Mouse (Mus musculus): Measurements from ENCODE around the gene Cep128. TPM values are rescaled to one million over a fixed set of nuclear protein-coding genes. Genes with fewer than 3 reads are reported as not detected.
A peak's percentile ranks its signal among the peaks of the same experiment; 100 is the strongest.
"Not testable (repeated sequence)": the region's sequence is repeated elsewhere in the genome, so short reads cannot be mapped to it uniquely, and the experiment has no call there.

The Cep128 gene
- total and polyA plus RNA-seq, 3 experiments = 8.9 to 16.1 (median 13.5) TPM

DNA sequence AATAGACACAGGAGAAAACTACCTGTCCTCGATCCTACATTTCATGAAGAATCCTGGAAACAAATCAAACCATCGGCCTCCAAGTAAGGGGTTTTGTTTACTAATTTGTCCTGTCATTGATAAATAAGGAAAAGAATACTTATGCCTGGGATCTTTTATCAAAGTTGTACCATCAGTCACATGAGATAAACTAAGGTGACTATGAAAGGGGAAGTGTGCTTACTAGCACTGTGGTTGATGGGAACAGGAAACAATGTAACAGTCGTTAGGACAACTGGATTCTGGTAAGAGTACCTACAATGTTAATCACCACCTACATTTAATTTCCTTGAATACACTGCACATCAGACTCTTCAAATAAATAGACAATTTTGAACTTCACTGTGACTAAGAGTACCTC is 15.0 kb downstream of the Cep128 start:
- dilution Hi-C loops (cut with MboI; ENCODE audit: extremely low pct_ligation_motif_present, extremely low pct_unique_long_range_greater_than_20kb, low sequenced_read_pairs) = no loop called here
- H3K27me3 ChIP-seq (replicated peaks) = no peaks in the 10 kb centered on the region
- 0 out of 4 replicates have a peak, but pooled peaks cover 0 to 4% of the 10 kb centered on the region in 2 experiments for H3K4me1 ChIP-seq (ENCODE audit: control insufficient read depth in 1 of 2, insufficient read depth in 2 of 2)
- no peak overlapping the region for H3K27ac ChIP-seq (ENCODE audit: insufficient read depth, low read depth)
- no peak overlapping the region for H3K4me2 ChIP-seq (ENCODE audit: insufficient read depth, low read depth, poor library complexity, severe bottlenecking)
- H3K9me3 ChIP-seq (replicated peaks; ENCODE audit: low read length) = no peaks in the 10 kb centered on the region
- H3K9ac ChIP-seq (ENCODE audit: insufficient read depth, low read depth) = no peak overlapping the region
- peak; percentile 2 for DNase-seq (ENCODE audit: extremely low read depth)
- H3K79me2 ChIP-seq (replicated peaks; ENCODE audit: control insufficient read depth, extremely low read depth, insufficient read depth, poor library complexity, severe bottlenecking) = no peaks in the 10 kb centered on the region
- TF ChIP-seq BHLHE40 (IDR thresholded peaks at IDR 0.05; ENCODE audit: low read depth, low read length) = no peak
- TF ChIP-seq POLR2A (IDR thresholded peaks at IDR 0.05; ENCODE audit: low read depth, low read length) = no peak
- no peak for TF ChIP-seq NRF1 (IDR thresholded peaks at IDR 0.05; ENCODE audit: low read depth, low read length)
- no peak for TF ChIP-seq UBTF (IDR thresholded peaks at IDR 0.05; ENCODE audit: low read depth, low read length)
- no peak for TF ChIP-seq KAT2A (IDR thresholded peaks at IDR 0.05; ENCODE audit: insufficient replicate concordance, low read length)
- no peak for TF ChIP-seq MAZ (IDR thresholded peaks at IDR 0.05; ENCODE audit: low read depth, low read length)
- TF ChIP-seq HCFC1 (IDR thresholded peaks at IDR 0.05; ENCODE audit: low read depth, low read length) = no peak
- no peak for TF ChIP-seq MEF2A (IDR thresholded peaks at IDR 0.05; ENCODE audit: borderline replicate concordance, low read depth, low read length)
- TF ChIP-seq EP300 (IDR thresholded peaks at IDR 0.05; ENCODE audit: low read length) = no peak
- TF ChIP-seq POLR2AphosphoS2 (IDR thresholded peaks at IDR 0.05; ENCODE audit: low read depth, low read length) = no peak
- no peak for TF ChIP-seq ELF1 (IDR thresholded peaks at IDR 0.05; ENCODE audit: low read depth, low read length)
- no peak for TF ChIP-seq ZMIZ1 (IDR thresholded peaks at IDR 0.05; ENCODE audit: low read depth, low read length)
- no peak for TF ChIP-seq ZNF384 (IDR thresholded peaks at IDR 0.05; ENCODE audit: low read depth, low read length)
- no peak for TF ChIP-seq IRF4 (IDR thresholded peaks at IDR 0.05; ENCODE audit: low read depth, low read length)
- TF ChIP-seq MYC (IDR thresholded peaks at IDR 0.05; ENCODE audit: low read depth, low read length) = no peak
- TF ChIP-seq PAX5 (IDR thresholded peaks at IDR 0.05; ENCODE audit: low read length) = no peak
- no peak for TF ChIP-seq MAX (IDR thresholded peaks at IDR 0.05; ENCODE audit: low read length)
- TF ChIP-seq ZC3H11A (IDR thresholded peaks at IDR 0.05; ENCODE audit: low read depth, low read length) = no peak
- TF ChIP-seq JUND (conservative IDR thresholded peaks at IDR 0.05; ENCODE audit: low read depth, low read length) = no peak
- TF ChIP-seq SMC3 (IDR thresholded peaks at IDR 0.05; ENCODE audit: low read depth, low read length) = no peak
- no peak overlapping the region for H3K4me3 ChIP-seq (replicated peaks in 1 of 3; ENCODE audit: low read depth in 2 of 3, low read length in 2 of 3, poor library complexity in 1 of 3)
- H3K36me3 ChIP-seq (replicated peaks in 1 of 2; ENCODE audit: control insufficient read depth in 1 of 2, insufficient read depth in 1 of 2, low read length in 1 of 2) = peaks cover 5 to 58% of the 10 kb centered on the region in 2 experiments
- in situ Hi-C loops (cut with MboI; ENCODE audit: low pct_ligation_motif_present, low pct_unique_long_range_greater_than_20kb, low sequenced_read_pairs) = no loop called here

DNA sequence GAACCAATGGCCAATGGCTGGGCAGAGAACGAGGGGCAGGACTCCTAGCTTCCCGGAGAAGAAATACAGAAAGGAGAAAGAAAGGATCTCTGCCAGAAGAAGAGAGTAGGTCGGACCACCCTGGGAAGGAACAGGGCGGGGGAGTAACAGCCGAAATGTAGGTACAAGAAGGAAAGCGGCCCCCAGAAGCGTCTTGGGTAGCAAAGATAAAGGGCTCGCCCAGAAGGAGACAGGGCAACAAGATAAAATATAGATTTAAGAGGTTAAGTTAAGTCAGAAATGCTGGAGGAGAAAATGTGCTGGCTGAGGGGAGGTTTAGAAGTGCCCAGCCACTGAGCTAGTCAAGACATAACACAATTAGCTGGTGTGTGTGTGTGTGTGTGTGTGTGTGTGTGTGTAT is 30.4 kb downstream of the Cep128 start:
- no peak overlapping the region for H3K4me3 ChIP-seq (replicated peaks in 1 of 3; ENCODE audit: low read depth in 2 of 3, low read length in 2 of 3, poor library complexity in 1 of 3)
- H3K4me2 ChIP-seq (ENCODE audit: insufficient read depth, low read depth, poor library complexity, severe bottlenecking) = no peak overlapping the region

DNA sequence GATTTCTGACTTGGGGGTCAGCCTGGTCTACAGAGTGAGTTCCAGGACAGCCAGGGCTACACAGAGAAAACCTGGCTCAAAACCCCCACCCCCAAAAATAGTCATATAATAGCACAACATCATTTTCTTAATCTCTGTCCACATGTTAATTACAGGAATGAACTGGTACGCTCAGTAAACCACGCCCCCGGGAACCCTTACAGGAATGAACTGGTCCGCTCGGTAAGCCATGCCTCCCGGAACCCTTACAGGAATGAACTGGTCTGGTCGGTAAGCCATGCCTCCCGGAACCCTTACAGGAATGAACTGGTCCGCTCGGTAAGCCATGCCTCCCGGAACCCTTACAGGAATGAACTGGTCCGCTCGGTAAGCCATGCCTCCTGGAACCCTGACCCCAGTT is 45.6 kb downstream of the Cep128 start:
- H3K79me2 ChIP-seq (replicated peaks; ENCODE audit: control insufficient read depth, extremely low read depth, insufficient read depth, poor library complexity, severe bottlenecking); H3K27ac ChIP-seq (ENCODE audit: insufficient read depth, low read depth); in situ Hi-C loops (cut with MboI; ENCODE audit: low pct_ligation_motif_present, low pct_unique_long_range_greater_than_20kb, low sequenced_read_pairs); dilution Hi-C loops (cut with MboI; ENCODE audit: extremely low pct_ligation_motif_present, extremely low pct_unique_long_range_greater_than_20kb, low sequenced_read_pairs); H3K9me3 ChIP-seq (replicated peaks; ENCODE audit: low read length); H3K9ac ChIP-seq (ENCODE audit: insufficient read depth, low read depth); H3K27me3 ChIP-seq (replicated peaks); H3K4me1 ChIP-seq (ENCODE audit: control insufficient read depth in 1 of 2, insufficient read depth in 2 of 2); H3K4me2 ChIP-seq (ENCODE audit: insufficient read depth, low read depth, poor library complexity, severe bottlenecking); DNase-seq (ENCODE audit: extremely low read depth); H3K4me3 ChIP-seq (replicated peaks in 1 of 3; ENCODE audit: low read depth in 2 of 3, low read length in 2 of 3, poor library complexity in 1 of 3): not testable (repeated sequence)
- peaks cover 15 to 51% of the 10 kb centered on the region in 2 experiments for H3K36me3 ChIP-seq (replicated peaks in 1 of 2; ENCODE audit: control insufficient read depth in 1 of 2, insufficient read depth in 1 of 2, low read length in 1 of 2)

More for the DNA sequence above, 30.4 kb downstream of the Cep128 start:
- no peak overlapping the region for H3K27ac ChIP-seq (ENCODE audit: insufficient read depth, low read depth)
- H3K4me1 ChIP-seq (ENCODE audit: control insufficient read depth in 1 of 2, insufficient read depth in 2 of 2) = no peaks in the 10 kb centered on the region
- DNase-seq (ENCODE audit: extremely low read depth) = no peak
- dilution Hi-C loops (cut with MboI; ENCODE audit: extremely low pct_ligation_motif_present, extremely low pct_unique_long_range_greater_than_20kb, low sequenced_read_pairs) = no loop called here
- no peaks in the 10 kb centered on the region for H3K79me2 ChIP-seq (replicated peaks; ENCODE audit: control insufficient read depth, extremely low read depth, insufficient read depth, poor library complexity, severe bottlenecking)
- in situ Hi-C loops (cut with MboI; ENCODE audit: low pct_ligation_motif_present, low pct_unique_long_range_greater_than_20kb, low sequenced_read_pairs) = no loop called here
- no peaks in the 10 kb centered on the region for H3K27me3 ChIP-seq (replicated peaks)
- H3K9me3 ChIP-seq (replicated peaks; ENCODE audit: low read length) = peaks cover 2% of the 10 kb centered on the region
- H3K9ac ChIP-seq (ENCODE audit: insufficient read depth, low read depth) = no peak overlapping the region
- TF ChIP-seq SMC3 (IDR thresholded peaks at IDR 0.05; ENCODE audit: low read depth, low read length) = no peak
- TF ChIP-seq ZNF384 (IDR thresholded peaks at IDR 0.05; ENCODE audit: low read depth, low read length) = no peak
- TF ChIP-seq POLR2A (IDR thresholded peaks at IDR 0.05; ENCODE audit: low read depth, low read length) = no peak
- no peak for TF ChIP-seq MXI1 (IDR thresholded peaks at IDR 0.05; ENCODE audit: low read depth, low read length)
- no peak for TF ChIP-seq HCFC1 (IDR thresholded peaks at IDR 0.05; ENCODE audit: low read depth, low read length)
- TF ChIP-seq TBP (conservative IDR thresholded peaks at IDR 0.05; ENCODE audit: low read depth, low read length) = no peak
- no peak for TF ChIP-seq RAD21 (IDR thresholded peaks at IDR 0.05; ENCODE audit: low read depth, low read length)
- no peak for TF ChIP-seq NELFE (IDR thresholded peaks at IDR 0.05; ENCODE audit: low read depth, low read length)
- TF ChIP-seq BHLHE40 (IDR thresholded peaks at IDR 0.05; ENCODE audit: low read depth, low read length) = no peak
- TF ChIP-seq ZC3H11A (IDR thresholded peaks at IDR 0.05; ENCODE audit: low read depth, low read length) = no peak
- no peak for TF ChIP-seq CHD1 (IDR thresholded peaks at IDR 0.05; ENCODE audit: low read depth, low read length)
- no peak for TF ChIP-seq CHD2 (IDR thresholded peaks at IDR 0.05; ENCODE audit: low read length)
- TF ChIP-seq ZMIZ1 (IDR thresholded peaks at IDR 0.05; ENCODE audit: low read depth, low read length) = no peak
- TF ChIP-seq JUND (conservative IDR thresholded peaks at IDR 0.05; ENCODE audit: low read depth, low read length) = no peak
- TF ChIP-seq TCF12 (IDR thresholded peaks at IDR 0.05; ENCODE audit: low read depth, low read length) = no peak
- no peak for TF ChIP-seq POLR2AphosphoS2 (IDR thresholded peaks at IDR 0.05; ENCODE audit: low read depth, low read length)
- no peak for TF ChIP-seq CTCF (conservative IDR thresholded peaks at IDR 0.05 in 1 of 2, IDR thresholded peaks at IDR 0.05 in 1 of 2; ENCODE audit: low read depth in 2 of 2, low read length in 2 of 2)
- no peak for TF ChIP-seq RCOR1 (conservative IDR thresholded peaks at IDR 0.05; ENCODE audit: low read depth, low read length)
- TF ChIP-seq E2F4 (IDR thresholded peaks at IDR 0.05; ENCODE audit: insufficient replicate concordance, low read depth, low read length) = no peak
- peaks cover 7 to 45% of the 10 kb centered on the region in 2 experiments for H3K36me3 ChIP-seq (replicated peaks in 1 of 2; ENCODE audit: control insufficient read depth in 1 of 2, insufficient read depth in 1 of 2, low read length in 1 of 2)
